Mouse (Mus musculus): ENCODE measurements around the gene Garem2. TPM values are rescaled to one million over a fixed set of nuclear protein-coding genes. Genes with fewer than 3 reads are reported as not detected.

The Garem2 gene
- total and polyA plus RNA-seq, 2 experiments from 2014 or later, result 0.14 TPM; not detected in 1

- no peak for ATAC-seq (ENCODE audit: insufficient read depth, low read depth)
- H3K36me3 ChIP-seq (replicated peaks; ENCODE audit: control insufficient read depth, insufficient read depth, low read length), result peaks cover 63% of the 10 kb centered on the region
- no peak overlapping the region for H3K4me2 ChIP-seq (ENCODE audit: low read depth, low read length)
- H3K4me3 ChIP-seq (ENCODE audit: low read depth, low read length), result no peak overlapping the region
- H3K9me3 ChIP-seq (replicated peaks; ENCODE audit: control insufficient read depth, low read length), result no peaks in the 10 kb centered on the region
- DNase-seq (ENCODE audit: low spot score), result no peak
- H3K4me1 ChIP-seq (ENCODE audit: control insufficient read depth, insufficient read depth), result no peaks in the 10 kb centered on the region; the same call in 1 of the 2 replicates
- H3K27ac ChIP-seq (ENCODE audit: low read depth), result no peak overlapping the region
- peaks cover 21% of the 10 kb centered on the region for H3K27me3 ChIP-seq (ENCODE audit: control insufficient read depth, insufficient read depth, low read length)
- no peak overlapping the region for H3K9ac ChIP-seq (replicated peaks; ENCODE audit: low read depth, low read length)
- WGBS, result 89% methylated on average over 1 of the region's 1 CpGs
- TF ChIP-seq CTCF (IDR thresholded peaks at IDR 0.05; ENCODE audit: low read depth) (no peak), EP300 (IDR thresholded peaks at IDR 0.05; ENCODE audit: low read depth) (no peak)
Measured at GRCm38 (mm10) chr5:30118018-30118417, 13.1 kb downstream of the Garem2 start.

DNA sequence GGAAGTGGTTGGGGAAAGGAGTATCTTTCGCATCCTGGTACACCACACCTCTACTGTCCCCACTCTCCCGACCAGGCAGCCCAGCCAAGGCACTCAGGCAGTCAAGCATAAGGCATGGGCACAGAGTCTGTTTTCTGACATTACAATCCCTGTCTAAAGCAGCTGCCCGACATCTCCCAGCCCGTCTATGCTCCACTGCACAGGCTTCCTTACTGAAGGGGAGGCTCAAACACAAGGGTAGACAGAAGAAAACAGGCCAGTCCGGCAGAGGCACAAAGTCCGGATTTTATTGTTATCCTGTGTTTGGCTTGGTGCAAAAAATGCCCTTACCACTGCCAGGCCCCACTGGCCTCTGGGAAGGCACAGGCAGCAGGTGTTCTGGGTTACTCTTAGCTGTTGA is 14.2 kb downstream of the Garem2 start:
- Histone ChIP-seq H3K27ac (ENCODE audit: low read depth) (no peak overlapping the region), H3K36me3 (replicated peaks; ENCODE audit: control insufficient read depth, insufficient read depth, low read length) (peaks cover 74% of the 10 kb centered on the region), H3K4me3 (ENCODE audit: low read depth, low read length) (no peak overlapping the region), H3K4me2 (ENCODE audit: low read depth, low read length) (no peak overlapping the region), H3K4me1 (ENCODE audit: control insufficient read depth, insufficient read depth) (no peaks in the 10 kb centered on the region), H3K9me3 (replicated peaks; ENCODE audit: control insufficient read depth, low read length) (no peaks in the 10 kb centered on the region), H3K27me3 (ENCODE audit: control insufficient read depth, insufficient read depth, low read length) (0 out of 2 replicates have a peak, but pooled peaks cover 9% of the 10 kb centered on the region), H3K9ac (replicated peaks; ENCODE audit: low read depth, low read length) (no peak overlapping the region)
- WGBS, result 91% methylated on average over 6 of the region's 6 CpGs
- ATAC-seq (ENCODE audit: insufficient read depth, low read depth) (no peak), DNase-seq (ENCODE audit: low spot score) (no peak)
- TF ChIP-seq CTCF (IDR thresholded peaks at IDR 0.05; ENCODE audit: low read depth), result no peak
- no peak for TF ChIP-seq EP300 (IDR thresholded peaks at IDR 0.05; ENCODE audit: low read depth)

- H3K27ac ChIP-seq (ENCODE audit: low read depth), result no peak overlapping the region
- no peak overlapping the region for H3K4me2 ChIP-seq (ENCODE audit: low read depth, low read length)
- DNase-seq (ENCODE audit: low spot score), result no peak
- no peak for TF ChIP-seq CTCF (IDR thresholded peaks at IDR 0.05; ENCODE audit: low read depth)
- no peak for TF ChIP-seq EP300 (IDR thresholded peaks at IDR 0.05; ENCODE audit: low read depth)
- no peak overlapping the region for H3K9ac ChIP-seq (replicated peaks; ENCODE audit: low read depth, low read length)
- no peaks in the 10 kb centered on the region for H3K9me3 ChIP-seq (replicated peaks; ENCODE audit: control insufficient read depth, low read length)
- ATAC-seq (ENCODE audit: insufficient read depth, low read depth), result no peak
- no peaks in the 10 kb centered on the region for H3K4me1 ChIP-seq (ENCODE audit: control insufficient read depth, insufficient read depth)
- H3K4me3 ChIP-seq (ENCODE audit: low read depth, low read length), result no peak overlapping the region
- 83% methylated on average over 7 of the region's 7 CpGs for WGBS
- 0 out of 2 replicates have a peak, but pooled peaks cover 3% of the 10 kb centered on the region for H3K27me3 ChIP-seq (ENCODE audit: control insufficient read depth, insufficient read depth, low read length)
- H3K36me3 ChIP-seq (replicated peaks; ENCODE audit: control insufficient read depth, insufficient read depth, low read length), result peaks cover 84% of the 10 kb centered on the region
Measured at GRCm38 (mm10) chr5:30120106-30120505, 15.1 kb downstream of the Garem2 start.

DNA sequence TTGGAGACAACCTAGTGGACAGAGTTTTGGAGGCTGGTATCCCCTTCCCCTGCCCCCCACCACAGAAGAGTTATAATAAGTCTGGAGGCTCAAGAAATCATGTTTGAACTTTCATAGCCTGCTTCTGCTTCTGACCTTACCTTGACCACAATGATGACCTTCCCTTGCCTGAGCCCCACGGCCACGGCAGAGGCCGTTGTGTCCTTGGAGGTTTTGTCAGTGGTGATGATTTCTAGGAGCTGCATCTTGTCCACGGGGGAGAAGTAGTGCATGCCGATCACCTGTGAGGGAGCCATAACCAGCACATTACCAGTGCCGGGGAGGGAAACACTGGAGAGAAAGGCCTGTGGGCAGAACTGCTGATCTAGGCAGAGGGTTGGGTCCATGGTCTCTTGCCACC is 17.5 kb downstream of the Garem2 start:
- DNase-seq (ENCODE audit: low spot score), result no peak
- no peak overlapping the region for H3K4me2 ChIP-seq (ENCODE audit: low read depth, low read length)
- WGBS, result 73% methylated on average over 6 of the region's 6 CpGs
- no peak overlapping the region for H3K9ac ChIP-seq (replicated peaks; ENCODE audit: low read depth, low read length)
- H3K27me3 ChIP-seq (ENCODE audit: control insufficient read depth, insufficient read depth, low read length), result no peaks in the 10 kb centered on the region
- H3K9me3 ChIP-seq (replicated peaks; ENCODE audit: control insufficient read depth, low read length), result no peaks in the 10 kb centered on the region
- no peak overlapping the region for H3K4me3 ChIP-seq (ENCODE audit: low read depth, low read length)
- ATAC-seq (ENCODE audit: insufficient read depth, low read depth), result no peak
- no peak for TF ChIP-seq CTCF (IDR thresholded peaks at IDR 0.05; ENCODE audit: low read depth)
- H3K36me3 ChIP-seq (replicated peaks; ENCODE audit: control insufficient read depth, insufficient read depth, low read length), result peaks cover 99% of the 10 kb centered on the region
- no peaks in the 10 kb centered on the region for H3K4me1 ChIP-seq (ENCODE audit: control insufficient read depth, insufficient read depth)
- no peak overlapping the region for H3K27ac ChIP-seq (ENCODE audit: low read depth)

DNA sequence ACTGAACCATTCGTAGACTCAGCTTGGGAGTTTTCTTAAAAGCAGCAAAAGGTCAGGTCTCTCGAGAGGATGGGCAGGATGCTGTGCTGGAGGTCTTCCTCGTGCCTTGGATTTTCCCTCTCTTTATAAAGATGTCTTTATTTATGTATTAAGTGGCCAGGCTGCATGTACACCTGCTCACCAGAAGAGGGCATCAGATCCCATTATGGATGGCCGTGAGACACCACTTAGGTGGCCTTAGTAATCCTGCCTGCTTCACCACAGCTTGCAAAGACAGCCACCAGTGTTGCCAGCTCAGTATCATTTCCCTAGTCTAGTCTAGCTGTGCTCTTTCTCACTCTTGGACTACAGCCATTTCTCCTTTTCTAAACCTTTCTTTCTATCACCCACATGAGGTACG is 20.6 kb downstream of the Garem2 start:
- DNase-seq (ENCODE audit: low spot score), result peak; percentile 52

DNA sequence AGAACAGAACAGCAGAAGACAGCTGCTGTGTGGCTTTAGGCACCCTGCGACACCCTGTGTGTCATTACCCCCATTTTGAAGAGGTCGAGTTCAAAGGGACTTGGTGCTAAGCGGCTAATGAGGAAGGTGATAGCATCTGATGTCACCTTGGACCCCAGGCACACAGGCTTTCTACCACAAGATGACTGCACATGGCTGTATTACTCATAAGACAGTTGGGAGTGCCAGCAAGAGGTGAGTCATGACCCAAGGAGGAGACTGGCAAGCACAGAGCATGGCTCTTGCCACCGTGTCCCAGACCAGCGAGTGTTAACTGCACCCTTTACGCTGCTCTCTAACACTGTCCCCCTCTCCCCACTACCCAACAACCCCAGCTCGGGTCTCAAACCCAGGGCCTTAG is 21.8 kb downstream of the Garem2 start:
- no peak overlapping the region for H3K4me2 ChIP-seq (ENCODE audit: low read depth, low read length)
- no peaks in the 10 kb centered on the region for H3K9me3 ChIP-seq (replicated peaks; ENCODE audit: control insufficient read depth, low read length)
- no peak for ATAC-seq (ENCODE audit: insufficient read depth, low read depth)
- H3K27ac ChIP-seq (ENCODE audit: low read depth), result no peak overlapping the region
- no peak for TF ChIP-seq CTCF (IDR thresholded peaks at IDR 0.05; ENCODE audit: low read depth)
- TF ChIP-seq EP300 (IDR thresholded peaks at IDR 0.05; ENCODE audit: low read depth), result no peak
- no peak overlapping the region for H3K4me3 ChIP-seq (ENCODE audit: low read depth, low read length)
- peaks cover 95% of the 10 kb centered on the region for H3K36me3 ChIP-seq (replicated peaks; ENCODE audit: control insufficient read depth, insufficient read depth, low read length)
- H3K27me3 ChIP-seq (ENCODE audit: control insufficient read depth, insufficient read depth, low read length), result no peaks in the 10 kb centered on the region
- no peak for DNase-seq (ENCODE audit: low spot score)
- no peak overlapping the region for H3K9ac ChIP-seq (replicated peaks; ENCODE audit: low read depth, low read length)
- 89% methylated on average over 7 of the region's 7 CpGs for WGBS
- no peaks in the 10 kb centered on the region for H3K4me1 ChIP-seq (ENCODE audit: control insufficient read depth, insufficient read depth)

More for the DNA sequence above, 20.6 kb downstream of the Garem2 start:
- TF ChIP-seq CTCF (IDR thresholded peaks at IDR 0.05; ENCODE audit: low read depth) (peak; percentile 73), EP300 (IDR thresholded peaks at IDR 0.05; ENCODE audit: low read depth) (no peak)
- no peaks in the 10 kb centered on the region for H3K9me3 ChIP-seq (replicated peaks; ENCODE audit: control insufficient read depth, low read length)
- peaks cover 100% of the 10 kb centered on the region for H3K36me3 ChIP-seq (replicated peaks; ENCODE audit: control insufficient read depth, insufficient read depth, low read length)
- H3K4me1 ChIP-seq (ENCODE audit: control insufficient read depth, insufficient read depth), result no peaks in the 10 kb centered on the region
- ATAC-seq (ENCODE audit: insufficient read depth, low read depth), result peak; percentile 59; the same call in 1 of the 2 replicates
- H3K27ac ChIP-seq (ENCODE audit: low read depth), result no peak overlapping the region
- WGBS, result 50% methylated on average over 5 of the region's 5 CpGs
- no peak overlapping the region for H3K4me2 ChIP-seq (ENCODE audit: low read depth, low read length)
- no peaks in the 10 kb centered on the region for H3K27me3 ChIP-seq (ENCODE audit: control insufficient read depth, insufficient read depth, low read length)
- H3K4me3 ChIP-seq (ENCODE audit: low read depth, low read length), result no peak overlapping the region
- no peak overlapping the region for H3K9ac ChIP-seq (replicated peaks; ENCODE audit: low read depth, low read length)

Measured in heart, postnatal 0 days (tissue).